Mouse (Mus musculus): Measurements from ENCODE around the gene Spns2.
"Not testable (repeated sequence)": the region's sequence is repeated elsewhere in the genome, so short reads cannot be mapped to it uniquely, and the experiment has no call there.

Gene Spns2

DNA sequence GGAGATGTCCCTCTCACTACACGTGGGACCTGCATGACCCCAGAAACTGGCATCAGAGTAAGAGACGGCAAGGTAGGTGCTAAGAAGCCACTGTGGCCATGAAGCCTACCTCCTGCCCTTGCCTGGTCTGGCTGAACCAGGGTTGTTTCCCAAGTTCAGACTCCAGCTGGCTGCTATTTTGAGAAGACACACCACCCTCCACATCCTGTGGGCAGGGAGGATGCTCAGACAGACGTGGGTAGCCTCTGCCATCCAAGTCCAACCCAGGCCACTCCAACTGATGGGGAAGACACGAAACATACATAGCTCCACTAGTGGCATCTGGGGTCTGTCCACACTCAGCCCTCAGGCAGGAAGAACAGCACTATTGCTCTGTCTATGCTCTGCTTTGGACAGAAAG lies 19.7 kb downstream of the Spns2 start:
- no peak for DNase-seq

GRCm38 (mm10) chr11:72469217-72469616 lies 20.5 kb downstream of the Spns2 start:
- no peak for DNase-seq

- DNase-seq: no peak
These were observed 21.2 kb downstream of the Spns2 start for GRCm38 (mm10) chr11:72468525-72468924.

DNA sequence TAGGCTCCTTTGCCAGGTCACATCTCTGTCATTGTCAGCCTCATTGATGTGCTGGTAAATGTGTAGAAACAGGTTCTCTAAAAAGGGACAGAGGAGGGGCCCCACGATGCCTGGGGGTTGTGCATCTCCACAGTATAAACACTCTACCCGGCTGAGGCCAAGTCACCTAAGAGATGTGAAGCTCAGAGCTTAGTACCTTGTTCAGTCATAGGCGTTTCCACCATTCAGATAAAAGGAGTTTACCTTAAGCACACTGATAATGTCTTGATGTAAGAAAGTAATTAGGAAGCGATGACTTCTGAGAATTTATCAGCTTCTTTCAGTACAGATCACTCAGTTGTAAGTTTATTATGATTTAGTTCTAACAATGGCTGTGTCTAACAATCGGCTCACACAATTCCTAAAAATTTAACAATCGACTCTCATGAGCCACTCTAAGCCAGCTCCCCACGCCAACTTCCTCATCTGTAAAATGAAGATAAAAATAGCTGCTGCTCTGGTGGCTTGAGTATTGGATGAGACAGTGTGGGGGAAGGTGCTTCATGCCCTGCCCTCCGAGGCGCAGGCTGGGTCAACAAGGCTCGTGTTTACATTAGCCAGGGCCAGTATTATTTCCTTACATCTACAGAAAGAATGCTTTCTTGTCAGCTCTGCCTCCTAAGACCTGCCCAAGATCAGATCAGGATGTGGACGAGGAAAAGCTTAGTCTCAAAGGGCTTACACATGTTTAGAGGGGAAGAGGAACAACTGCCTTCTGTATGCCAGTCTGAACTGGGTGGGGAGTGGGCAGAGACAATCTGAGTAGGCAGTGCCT lies 22.8 kb downstream of the Spns2 start:
- DNase-seq: no peak

DNA sequence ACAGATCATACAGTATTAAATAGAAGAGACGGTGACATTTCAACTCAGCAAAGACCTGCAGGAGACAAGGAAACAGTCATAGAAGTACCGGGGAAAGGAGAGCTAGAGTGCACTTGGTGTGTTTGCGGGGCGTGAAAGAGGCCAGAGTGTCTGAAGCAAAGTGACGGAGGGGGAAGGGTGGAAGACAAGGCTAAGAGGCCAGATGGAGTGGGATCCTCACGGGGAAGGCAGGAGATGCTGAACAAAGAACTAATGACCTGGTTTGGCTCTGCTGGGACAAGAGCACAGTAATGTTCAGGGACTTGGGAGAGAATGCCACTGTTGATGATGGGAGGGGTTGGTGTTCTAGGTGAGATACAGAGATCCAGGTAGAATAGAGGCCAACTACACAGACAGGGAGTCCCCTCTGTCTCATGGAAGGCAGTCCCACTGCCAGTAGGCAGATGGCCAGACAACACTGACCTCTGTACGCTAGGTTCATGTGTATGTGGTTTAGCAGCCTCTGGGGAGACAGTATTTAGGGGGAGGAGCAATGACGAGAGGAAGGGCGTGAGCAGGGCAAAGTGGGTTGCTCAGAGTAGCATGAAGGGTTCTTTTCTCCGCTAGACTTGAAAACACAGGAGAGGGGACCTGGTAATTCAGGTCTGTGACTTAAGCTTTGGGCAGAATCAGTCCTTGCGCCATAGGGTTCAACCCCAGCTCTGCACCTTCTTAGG lies 23.6 kb downstream of the Spns2 start:
- DNase-seq: no peak

GRCm38 (mm10) chr11:72464821-72465220 lies 24.9 kb downstream of the Spns2 start:
- DNase-seq: no peak

- no peak for DNase-seq
These were observed 28.2 kb downstream of the Spns2 start for GRCm38 (mm10) chr11:72461500-72461981.

DNA sequence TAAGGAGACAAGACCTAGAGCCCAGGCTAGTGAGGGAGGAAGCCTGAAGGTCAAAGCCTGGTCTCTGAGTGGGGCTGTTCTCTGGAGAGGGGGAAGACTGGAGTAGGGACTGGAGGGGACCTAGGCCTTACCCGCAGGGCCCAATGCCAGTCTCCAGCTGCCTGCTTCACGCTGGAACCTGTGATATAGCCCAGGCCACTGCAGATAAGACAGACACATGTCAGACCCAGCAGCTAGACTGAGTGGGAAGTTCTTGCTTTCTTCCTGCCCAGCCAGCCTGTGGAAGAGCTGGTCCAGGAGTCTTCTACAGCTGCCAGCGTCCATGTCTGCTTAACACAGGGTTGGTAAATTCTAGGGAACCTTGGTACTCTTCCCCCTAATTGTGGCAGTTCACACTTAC lies 31.2 kb downstream of the Spns2 start:
- no peak for DNase-seq

DNA sequence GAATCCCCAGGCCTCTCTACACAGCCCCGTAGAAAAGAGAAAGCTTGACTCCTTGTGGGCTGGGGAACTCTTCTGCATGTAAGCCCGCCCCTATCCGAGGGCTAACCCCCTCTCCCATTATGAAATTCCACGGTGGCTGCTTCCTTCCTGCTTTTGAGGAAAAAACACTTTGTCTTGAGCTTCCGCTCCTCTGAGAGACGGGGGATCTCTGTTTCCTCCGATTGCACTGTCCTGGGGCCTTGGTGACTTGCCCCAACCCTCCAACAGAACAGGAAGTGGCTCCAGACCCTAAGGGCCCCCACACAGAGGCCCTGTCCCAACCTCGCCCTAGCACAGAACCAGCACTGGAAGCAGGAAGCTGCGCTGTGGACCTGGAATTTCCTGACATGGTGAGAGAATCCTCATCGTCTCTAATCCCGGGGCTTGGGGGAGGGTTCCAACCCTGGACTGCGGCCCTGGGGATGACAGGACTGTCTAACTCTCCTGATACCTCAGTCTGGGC lies 31.7 kb downstream of the Spns2 start:
- no peak for DNase-seq

DNA sequence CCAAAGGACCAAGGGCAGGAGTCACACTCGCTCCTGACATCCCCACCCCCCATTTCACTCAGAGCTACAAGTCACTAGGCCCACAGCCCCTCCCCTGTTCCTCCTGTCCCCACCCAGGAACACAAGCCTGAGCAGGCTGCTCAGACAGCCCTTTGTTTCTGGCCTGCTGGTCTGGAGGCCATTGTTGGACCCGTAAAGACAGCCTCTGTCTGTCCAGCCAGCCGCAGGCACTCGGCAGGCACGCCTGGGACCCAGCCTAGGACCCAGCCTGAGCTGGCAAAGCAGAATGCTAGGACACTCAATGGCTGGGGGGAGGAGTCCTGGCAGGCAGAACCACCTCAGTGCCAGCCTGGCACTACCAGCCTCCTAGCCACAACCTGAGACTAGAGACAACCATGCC lies 34.0 kb downstream of the Spns2 start:
- DNase-seq: no peak

GRCm38 (mm10) chr11:72453105-72453953 lies 36.4 kb downstream of the Spns2 start:
- DNase-seq: no peak

- no peak for DNase-seq
These were observed 37.5 kb downstream of the Spns2 start for GRCm38 (mm10) chr11:72452140-72452665.

DNA sequence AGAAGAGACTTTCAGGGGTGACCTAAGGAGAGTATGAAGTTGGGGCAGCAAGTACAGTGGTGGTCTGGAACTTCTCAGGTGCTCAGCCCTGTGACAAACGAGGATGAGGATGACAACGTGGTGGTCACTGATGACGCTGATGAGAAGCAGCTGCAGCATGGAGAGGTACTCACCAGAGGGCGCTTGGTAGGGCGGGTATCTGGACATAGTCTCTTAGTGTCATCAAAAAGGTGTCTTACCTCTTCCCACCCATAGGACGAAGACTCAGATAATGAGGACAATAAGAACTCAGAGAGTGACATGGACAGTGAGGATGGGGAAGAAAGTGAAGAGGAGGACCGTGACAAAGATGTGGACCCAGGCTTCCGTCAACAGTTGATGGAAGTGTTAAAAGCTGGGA lies 42.2 kb downstream of the Spns2 start:
- DNase-seq: no peak

DNA sequence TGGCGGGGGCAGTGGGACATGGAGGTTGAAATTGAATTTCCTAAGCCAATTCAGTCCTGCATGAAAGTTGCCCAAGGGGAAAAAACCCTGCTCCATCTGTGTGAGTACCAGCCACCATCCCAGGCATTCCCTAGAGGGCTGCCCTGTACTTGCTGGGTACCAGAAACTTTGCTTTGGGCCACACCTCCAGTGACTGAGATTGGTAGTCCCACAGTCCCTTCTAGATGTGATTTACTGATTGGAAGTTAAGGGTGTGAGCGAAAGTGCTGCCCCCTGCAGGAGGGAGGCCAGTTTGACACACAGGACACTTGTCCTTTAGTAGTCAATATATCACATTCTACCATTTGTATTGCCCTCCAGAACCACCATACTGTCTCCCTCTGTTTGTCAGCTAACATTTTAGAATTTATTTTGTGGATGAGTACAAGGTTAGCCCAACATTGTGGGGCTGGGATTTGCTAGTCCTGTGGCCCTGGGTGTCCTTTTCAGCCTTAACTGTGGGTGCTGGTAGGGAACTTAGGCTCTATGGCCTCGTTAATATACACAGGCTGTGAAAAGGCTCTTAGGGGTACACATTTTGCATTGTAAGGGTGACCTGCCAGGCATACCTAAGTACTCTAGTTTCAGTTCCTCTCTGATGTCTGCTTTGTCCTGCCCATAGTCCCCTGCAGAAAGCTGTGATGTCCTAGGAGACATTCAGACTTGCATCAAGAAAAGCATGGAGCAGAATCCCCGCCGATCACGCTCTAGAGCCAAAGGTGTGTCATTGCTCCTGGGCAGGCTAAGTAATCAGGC lies 43.2 kb downstream of the Spns2 start:
- DNase-seq: no peak

DNA sequence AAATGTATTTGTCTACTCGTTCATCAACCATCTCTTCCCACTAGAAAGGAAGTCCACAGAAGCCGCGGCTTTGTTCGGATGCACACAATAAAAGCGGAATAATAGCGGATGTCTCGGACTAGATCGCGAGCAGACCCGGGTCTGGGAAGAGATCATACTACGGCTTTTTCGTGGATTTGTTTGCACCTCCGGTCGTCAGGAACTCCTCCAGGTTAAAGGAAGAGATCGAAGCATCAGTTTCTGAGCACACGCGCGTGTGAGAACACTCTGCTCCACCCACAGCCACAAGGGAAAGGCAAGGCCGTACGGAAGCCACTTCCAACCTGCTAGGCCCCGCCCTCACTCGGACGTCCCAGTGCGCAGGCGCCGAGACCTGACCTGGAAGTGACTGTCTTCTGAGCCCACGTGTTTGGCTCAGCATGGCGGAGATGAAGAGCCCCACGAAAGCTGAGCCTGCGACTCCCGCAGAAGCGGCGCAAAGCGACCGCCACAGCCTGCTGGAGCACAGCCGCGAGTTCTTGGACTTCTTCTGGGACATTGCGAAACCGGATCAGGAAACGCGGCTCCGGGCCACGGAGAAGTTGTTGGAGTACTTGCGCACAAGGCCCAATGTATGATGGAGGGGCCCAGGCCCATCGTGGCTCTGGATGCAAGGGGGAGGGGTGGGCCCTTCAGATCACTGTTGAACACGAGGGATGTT lies 48.6 kb downstream of the Spns2 start, which contains the start of gene Mybbp1a:
Mybbp1a (plus strand) TSS at position 391 of the 700 bp plus-strand sequence.
- DNase-seq: peak; percentile 97

GRCm38 (mm10) chr11:72440597-72440964 lies 49.1 kb downstream of the Spns2 start:
- not testable (repeated sequence) for DNase-seq

- no peak for DNase-seq
These were observed 51.3 kb downstream of the Spns2 start for GRCm38 (mm10) chr11:72438411-72438810.

- DNase-seq: no peak
These were observed 52.7 kb downstream of the Spns2 start for GRCm38 (mm10) chr11:72436756-72437650.

DNA sequence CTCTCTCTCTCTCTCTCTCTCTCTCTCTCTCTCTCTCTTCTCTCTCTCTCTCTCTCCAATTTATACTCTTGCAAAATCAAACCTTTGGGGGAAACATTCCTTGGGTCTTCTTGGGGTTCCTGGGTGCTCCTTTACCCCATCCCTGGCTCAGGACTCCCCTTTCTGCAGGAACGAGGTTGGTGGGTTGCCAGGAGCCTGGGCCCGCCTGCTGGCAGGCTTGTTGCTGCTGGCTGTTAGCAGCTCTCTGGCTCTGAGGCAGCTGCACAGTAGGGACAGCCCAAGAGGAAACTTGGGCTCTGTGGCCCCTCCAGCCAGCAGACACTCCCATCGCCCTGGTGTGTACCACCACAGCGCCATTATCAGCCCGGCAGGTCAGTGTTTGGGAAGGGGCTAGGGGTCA lies 53.4 kb downstream of the Spns2 start:
- no peak for DNase-seq

DNA sequence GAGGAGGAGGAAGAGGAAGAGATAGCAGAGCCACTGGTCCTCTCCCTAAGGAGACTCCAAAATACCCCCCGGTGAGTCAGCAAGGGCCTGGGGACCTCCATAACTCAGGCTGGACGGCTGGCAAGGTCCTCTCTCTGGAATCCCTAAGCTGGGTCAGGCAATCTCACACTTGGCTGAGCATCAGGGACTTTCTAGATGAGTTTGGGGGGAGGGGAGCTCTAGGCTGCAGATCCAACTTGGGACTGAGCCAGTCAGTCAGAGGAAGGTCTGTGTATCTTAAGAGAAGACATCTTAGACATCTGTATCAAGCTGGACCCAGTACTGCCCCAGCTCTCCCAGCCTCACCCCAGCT lies 54.0 kb downstream of the Spns2 start:
- DNase-seq: no peak

Measured in right cerebral cortex, postnatal 25 days (tissue).